Mouse (Mus musculus): ENCODE results near the gene Utrn. TPM values are rescaled to one million over a fixed set of nuclear protein-coding genes. Genes with fewer than 3 reads are reported as not detected.

Gene Utrn
- polyA plus RNA-seq, 1 experiment from 2014 or later = 21.5 TPM

GRCm38 (mm10) chr10:12860331-12860730 is 8.8 kb downstream of the Utrn start:
- ATAC-seq = no peak
- H3K27ac ChIP-seq (ENCODE audit: low read depth, low read length) = no peak overlapping the region
- no peak overlapping the region for H3K4me3 ChIP-seq (ENCODE audit: low read depth, low read length)
- no peak overlapping the region for H3K9ac ChIP-seq (ENCODE audit: low read depth, low read length)
- TF ChIP-seq CTCF (IDR thresholded peaks at IDR 0.05; ENCODE audit: low read depth) = no peak
- no peaks in the 10 kb centered on the region for H3K9me3 ChIP-seq (ENCODE audit: control insufficient read depth)
- peaks cover 13% of the 10 kb centered on the region for H3K36me3 ChIP-seq (ENCODE audit: control insufficient read depth, insufficient read depth)
- peaks cover 6% of the 10 kb centered on the region for H3K4me1 ChIP-seq (replicated peaks; ENCODE audit: control insufficient read depth, insufficient read depth, low read length)
- no peak overlapping the region for H3K4me2 ChIP-seq (replicated peaks; ENCODE audit: low read depth)
- no peaks in the 10 kb centered on the region for H3K27me3 ChIP-seq (replicated peaks; ENCODE audit: control insufficient read depth, insufficient read depth, low read length)
- 83% methylated on average over 7 of the region's 7 CpGs for whole genome bisulfite sequencing

- no peak overlapping the region for H3K4me2 ChIP-seq (replicated peaks; ENCODE audit: low read depth)
- no peaks in the 10 kb centered on the region for H3K27me3 ChIP-seq (replicated peaks; ENCODE audit: control insufficient read depth, insufficient read depth, low read length)
- no peak overlapping the region for H3K27ac ChIP-seq (ENCODE audit: low read depth, low read length)
- 0 out of 2 replicates have a peak, but pooled peaks cover 3% of the 10 kb centered on the region for H3K4me1 ChIP-seq (replicated peaks; ENCODE audit: control insufficient read depth, insufficient read depth, low read length)
- H3K36me3 ChIP-seq (ENCODE audit: control insufficient read depth, insufficient read depth) = peaks cover 13% of the 10 kb centered on the region
- no peak overlapping the region for H3K4me3 ChIP-seq (ENCODE audit: low read depth, low read length)
- TF ChIP-seq CTCF (IDR thresholded peaks at IDR 0.05; ENCODE audit: low read depth) = no peak
- H3K9me3 ChIP-seq (ENCODE audit: control insufficient read depth) = no peaks in the 10 kb centered on the region
- WGBS = 62% methylated on average over 5 of the region's 5 CpGs
- no peak for ATAC-seq
- H3K9ac ChIP-seq (ENCODE audit: low read depth, low read length) = no peak overlapping the region
These were observed 11.1 kb downstream of the Utrn start for GRCm38 (mm10) chr10:12858017-12858416.

- WGBS = 51% methylated on average over 6 of the region's 6 CpGs
- no peaks in the 10 kb centered on the region for H3K27me3 ChIP-seq (replicated peaks; ENCODE audit: control insufficient read depth, insufficient read depth, low read length)
- H3K9ac ChIP-seq (ENCODE audit: low read depth, low read length) = no peak overlapping the region
- no peak for TF ChIP-seq CTCF (IDR thresholded peaks at IDR 0.05; ENCODE audit: low read depth)
- no peaks in the 10 kb centered on the region; the same call in 1 of the 2 replicates for H3K4me1 ChIP-seq (replicated peaks; ENCODE audit: control insufficient read depth, insufficient read depth, low read length)
- no peak overlapping the region for H3K27ac ChIP-seq (ENCODE audit: low read depth, low read length)
- no peak overlapping the region for H3K4me3 ChIP-seq (ENCODE audit: low read depth, low read length)
- ATAC-seq = peak; percentile 77
- H3K36me3 ChIP-seq (ENCODE audit: control insufficient read depth, insufficient read depth) = no peaks in the 10 kb centered on the region; the same call in 1 of the 2 replicates
- no peak overlapping the region for H3K4me2 ChIP-seq (replicated peaks; ENCODE audit: low read depth)
- no peaks in the 10 kb centered on the region for H3K9me3 ChIP-seq (ENCODE audit: control insufficient read depth)
These were observed 14.9 kb downstream of the Utrn start for GRCm38 (mm10) chr10:12854298-12854697.

GRCm38 (mm10) chr10:12853776-12854175 is 15.4 kb downstream of the Utrn start:
- no peak overlapping the region for H3K9ac ChIP-seq (ENCODE audit: low read depth, low read length)
- ATAC-seq = no peak

GRCm38 (mm10) chr10:12853196-12853620 is 16.0 kb downstream of the Utrn start:
- ATAC-seq = no peak
- H3K4me2 ChIP-seq (replicated peaks; ENCODE audit: low read depth) = peak overlapping the region; percentile 60
- H3K9ac ChIP-seq (ENCODE audit: low read depth, low read length) = no peak overlapping the region
- TF ChIP-seq CTCF (IDR thresholded peaks at IDR 0.05; ENCODE audit: low read depth) = no peak
- H3K27me3 ChIP-seq (replicated peaks; ENCODE audit: control insufficient read depth, insufficient read depth, low read length) = no peaks in the 10 kb centered on the region
- no peaks in the 10 kb centered on the region for H3K36me3 ChIP-seq (ENCODE audit: control insufficient read depth, insufficient read depth)
- 24% methylated on average over 7 of the region's 7 CpGs for WGBS
- no peak overlapping the region for H3K27ac ChIP-seq (ENCODE audit: low read depth, low read length)
- H3K4me3 ChIP-seq (ENCODE audit: low read depth, low read length) = 0 out of 2 replicates have a peak overlapping the region, but pooled peaks have one; percentile 21
- H3K4me1 ChIP-seq (replicated peaks; ENCODE audit: control insufficient read depth, insufficient read depth, low read length) = no peaks in the 10 kb centered on the region; the same call in 1 of the 2 replicates
- H3K9me3 ChIP-seq (ENCODE audit: control insufficient read depth) = no peaks in the 10 kb centered on the region

More at GRCm38 (mm10) chr10:12853776-12854175, 15.4 kb downstream of the Utrn start:
- no peaks in the 10 kb centered on the region for H3K27me3 ChIP-seq (replicated peaks; ENCODE audit: control insufficient read depth, insufficient read depth, low read length)
- 76% methylated on average over 6 of the region's 6 CpGs for WGBS
- no peak overlapping the region for H3K4me2 ChIP-seq (replicated peaks; ENCODE audit: low read depth)
- no peaks in the 10 kb centered on the region for H3K9me3 ChIP-seq (ENCODE audit: control insufficient read depth)
- no peak for TF ChIP-seq CTCF (IDR thresholded peaks at IDR 0.05; ENCODE audit: low read depth)
- H3K27ac ChIP-seq (ENCODE audit: low read depth, low read length) = no peak overlapping the region
- H3K36me3 ChIP-seq (ENCODE audit: control insufficient read depth, insufficient read depth) = no peaks in the 10 kb centered on the region; the same call in 1 of the 2 replicates
- no peak overlapping the region for H3K4me3 ChIP-seq (ENCODE audit: low read depth, low read length)
- H3K4me1 ChIP-seq (replicated peaks; ENCODE audit: control insufficient read depth, insufficient read depth, low read length) = no peaks in the 10 kb centered on the region; the same call in 1 of the 2 replicates

GRCm38 (mm10) chr10:12852416-12853195 is 16.6 kb downstream of the Utrn start:
- Histone ChIP-seq H3K27ac (ENCODE audit: low read depth, low read length) (no peak overlapping the region), H3K4me3 (ENCODE audit: low read depth, low read length) (peak overlapping the region; percentile 21), H3K9me3 (ENCODE audit: control insufficient read depth) (no peaks in the 10 kb centered on the region), H3K4me2 (replicated peaks; ENCODE audit: low read depth) (peak overlapping the region; percentile 60), H3K36me3 (ENCODE audit: control insufficient read depth, insufficient read depth) (no peaks in the 10 kb centered on the region), H3K27me3 (replicated peaks; ENCODE audit: control insufficient read depth, insufficient read depth, low read length) (no peaks in the 10 kb centered on the region), H3K4me1 (replicated peaks; ENCODE audit: control insufficient read depth, insufficient read depth, low read length) (no peaks in the 10 kb centered on the region; the same call in 1 of the 2 replicates), H3K9ac (ENCODE audit: low read depth, low read length) (no peak overlapping the region)
- no peak for TF ChIP-seq CTCF (IDR thresholded peaks at IDR 0.05; ENCODE audit: low read depth)
- peak; percentile 75 for ATAC-seq
- WGBS = 54% methylated on average over 15 of the region's 15 CpGs

All from intestine, postnatal 0 days (tissue).